In genomic region chr15:13969811-13970210, GRCm38 (mm10) we compare ENCODE assay signal across 9 mouse cellular contexts.
DNase-seq lines count a peak whose midpoint lies in the region; ATAC-seq lines count a peak whose summit lies in the region.
"Had no signal": no experiment of that assay in that cellular context is flagged by ENCODE, and none has a peak within 500 bp of the region (broad histone marks: within the 10 kb centered on the region; RNA-seq: fewer than 3 reads in every experiment).

No protein-coding gene starts in this region.

- 25% methylated on average over 7 of the region's 7 CpGs for WGBS in kidney, embryonic 15.5 days
- WGBS in forebrain, embryonic 13.5 days: 6% methylated on average over 7 of the region's 7 CpGs
- WGBS in limb, embryonic 11.5 days: 21% methylated on average over 7 of the region's 7 CpGs

- peak; percentile 89 for ATAC-seq in kidney, embryonic 15.5 days (replicated peaks; ENCODE audit: low FRiP score)
- peak; percentile 89 for ATAC-seq in forebrain, embryonic 13.5 days
- ATAC-seq in limb, embryonic 11.5 days (ENCODE audit: insufficient number of reproducible peaks, low FRiP score, low TSS enrichment, low read depth): no peak

- no peaks in the 10 kb centered on the region for H3K9me3 ChIP-seq in kidney, embryonic 15.5 days (replicated peaks)
- H3K9me3 ChIP-seq in forebrain, embryonic 13.5 days (replicated peaks): no peaks in the 10 kb centered on the region
- no peaks in the 10 kb centered on the region for H3K9me3 ChIP-seq in limb, embryonic 11.5 days (ENCODE audit: control insufficient read depth, low read length)

- no peak overlapping the region for H3K9ac ChIP-seq in kidney, embryonic 15.5 days
- no peak overlapping the region for H3K9ac ChIP-seq in forebrain, embryonic 13.5 days
- H3K9ac ChIP-seq in limb, embryonic 11.5 days (ENCODE audit: low read length): no peak overlapping the region

- H3K27me3 ChIP-seq in kidney, embryonic 15.5 days: no peaks in the 10 kb centered on the region
- no peaks in the 10 kb centered on the region for H3K27me3 ChIP-seq in forebrain, embryonic 13.5 days
- no peaks in the 10 kb centered on the region for H3K27me3 ChIP-seq in limb, embryonic 11.5 days (ENCODE audit: control insufficient read depth, insufficient read depth, low read length)

- H3K4me2 ChIP-seq in kidney, embryonic 15.5 days: no peak overlapping the region
- H3K4me2 ChIP-seq in forebrain, embryonic 13.5 days: no peak overlapping the region
- no peak overlapping the region for H3K4me2 ChIP-seq in limb, embryonic 11.5 days (ENCODE audit: low read depth, severe bottlenecking)

- no peaks in the 10 kb centered on the region for H3K4me1 ChIP-seq in kidney, embryonic 15.5 days
- no peaks in the 10 kb centered on the region for H3K4me1 ChIP-seq in forebrain, embryonic 13.5 days
- no peaks in the 10 kb centered on the region for H3K4me1 ChIP-seq in limb, embryonic 11.5 days (ENCODE audit: control insufficient read depth, insufficient read depth, low read length)

- no peaks in the 10 kb centered on the region for H3K36me3 ChIP-seq in kidney, embryonic 15.5 days
- H3K36me3 ChIP-seq in forebrain, embryonic 13.5 days (ENCODE audit: poor library complexity, severe bottlenecking): no peaks in the 10 kb centered on the region
- no peaks in the 10 kb centered on the region for H3K36me3 ChIP-seq in limb, embryonic 11.5 days (ENCODE audit: control insufficient read depth, insufficient read depth, low read length)

- no peak overlapping the region for H3K27ac ChIP-seq in kidney, embryonic 15.5 days
- no peak overlapping the region for H3K27ac ChIP-seq in forebrain, embryonic 13.5 days
- H3K27ac ChIP-seq in limb, embryonic 11.5 days (replicated peaks; ENCODE audit: low read depth, low read length): no peak overlapping the region
- H3K27ac ChIP-seq: macrophage had no signal

- DNase-seq in kidney, postnatal 14 days: no peak
- DNase-seq in limb, embryonic 11.5 days (ENCODE audit: low spot score): peak; percentile 20
- peak; percentile 42 for DNase-seq in retina, embryonic 14.5 days (ENCODE audit: low spot score)
- DNase-seq in right cerebral cortex, postnatal 10 days (ENCODE audit: low spot score in 2 of 2): no peak
- no peak for DNase-seq in thymus, postnatal 4 days
- no peak for DNase-seq in urinary bladder, postnatal 14 days (ENCODE audit: low spot score)

- H3K4me3 ChIP-seq in kidney, embryonic 15.5 days (replicated peaks): no peak overlapping the region
- H3K4me3 ChIP-seq in forebrain, embryonic 13.5 days: no peak overlapping the region
- no peak overlapping the region for H3K4me3 ChIP-seq in limb, embryonic 11.5 days (ENCODE audit: low read depth, low read length)

Comparison
In these comparisons a context has a peak if more than half of its experiments do, and no peak if none do; other contexts are left out.
1. DNase-seq: peak in limb, embryonic 11.5 days (single experiment) and retina, embryonic 14.5 days (single experiment); none in kidney, postnatal 14 days (single experiment), right cerebral cortex, postnatal 10 days (0 of 2), thymus, postnatal 4 days (single experiment) and urinary bladder, postnatal 14 days (single experiment).